Mouse (Mus musculus) thymus, adult 18-20 months (tissue): ENCODE data around the gene Lect2.
A peak's percentile ranks its signal among the peaks of the same experiment; 100 is the strongest.

Experiments
- DNase-seq, 2 experiments: peaks; one replicate each; pipeline ENCODE4 v3.0.0; 2022; ENCODE audit warnings: mixed read lengths in 2 of 2

Gene Lect2

DNA sequence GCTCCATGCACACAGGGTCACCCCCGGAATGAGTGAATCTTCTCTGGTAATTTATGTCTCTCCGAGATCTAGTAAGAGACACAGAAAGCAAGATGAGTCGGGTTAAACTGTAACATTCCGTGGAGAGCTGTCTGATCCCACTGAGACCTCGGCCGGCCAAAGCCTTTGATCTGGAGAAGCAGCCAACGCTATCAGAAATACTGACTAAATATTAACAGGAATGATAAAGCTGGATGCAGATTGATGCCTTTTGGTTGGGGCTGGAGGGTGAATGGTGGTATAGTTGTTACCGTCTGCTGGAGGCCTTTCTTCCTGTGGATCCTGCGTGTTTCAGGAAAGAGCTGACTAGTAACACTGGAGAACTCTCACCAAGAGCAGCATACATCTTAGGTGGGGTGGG lies at the start of gene Lect2:
Gene Lect2, minus strand, starts transcription at position 102 of the 400 bp plus-strand sequence.
- DNase-seq = no peak

DNA sequence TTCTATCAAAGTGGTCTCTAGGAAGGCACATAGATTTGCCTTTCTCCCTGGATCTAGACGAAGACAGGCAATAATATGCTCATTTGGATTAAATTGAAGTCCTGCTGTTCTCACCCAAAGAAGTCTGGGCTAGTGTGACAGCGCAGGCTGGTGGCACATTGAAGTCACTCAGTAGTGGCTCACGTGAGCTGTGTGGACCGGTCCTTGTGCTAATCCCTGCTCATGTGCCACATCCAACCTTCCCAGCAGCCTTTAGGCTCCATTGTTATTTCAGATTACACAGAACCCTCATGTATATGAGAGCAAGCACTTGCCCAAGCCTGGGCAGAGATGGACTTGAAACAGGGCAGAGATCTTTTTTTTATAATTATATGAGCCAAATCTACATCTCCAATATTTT lies 49.0 kb upstream of the Lect2 start:
- DNase-seq = no peak

- no peak for DNase-seq
Observed at GRCm38 (mm10) chr13:56595246-56595645, 46.9 kb upstream of the Lect2 start.

DNA sequence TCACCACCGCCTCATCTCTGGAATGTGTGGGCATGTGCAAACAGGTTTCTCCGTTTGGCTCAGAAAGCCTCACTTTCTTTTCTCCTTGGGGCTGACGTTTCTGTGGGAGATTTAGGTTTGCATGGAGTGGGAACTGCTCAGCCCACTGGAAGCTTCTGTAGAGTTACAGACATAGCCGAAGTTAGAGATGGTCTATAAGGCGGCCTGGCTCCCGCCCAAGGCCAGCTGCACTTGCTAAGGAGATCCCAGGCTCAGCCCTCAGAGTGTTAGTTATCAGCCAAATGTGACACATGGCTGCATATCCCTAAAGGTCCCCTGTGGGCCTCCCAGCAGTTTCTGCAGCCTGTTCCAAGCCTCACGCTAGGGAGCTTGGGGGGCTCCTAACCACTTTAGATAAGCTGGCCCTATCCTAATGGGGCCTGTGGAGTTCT lies 45.7 kb upstream of the Lect2 start:
- DNase-seq = no peak

DNA sequence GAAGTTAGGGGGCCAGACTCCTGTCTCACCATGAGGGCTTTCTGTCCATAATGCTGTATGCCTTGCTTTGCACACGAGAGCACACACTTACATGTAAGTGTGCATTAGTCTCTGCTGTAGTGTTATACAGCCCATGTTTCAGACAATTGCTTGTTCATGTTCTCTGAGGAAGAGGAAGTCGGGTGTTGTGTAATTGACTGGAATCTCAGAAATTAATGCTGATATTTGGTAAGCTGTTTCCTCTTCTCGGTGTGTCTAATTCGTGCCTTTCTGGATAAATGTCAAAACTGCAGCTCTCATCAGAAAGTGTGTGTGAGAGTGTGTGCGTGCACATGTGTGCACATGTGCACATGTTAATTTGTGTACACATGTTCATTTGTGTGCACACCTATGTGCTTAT lies 44.9 kb upstream of the Lect2 start:
- DNase-seq = no peak

- no peak for DNase-seq
Observed at GRCm38 (mm10) chr13:56591939-56592338, 43.6 kb upstream of the Lect2 start.

GRCm38 (mm10) chr13:56591191-56591590 lies 42.9 kb upstream of the Lect2 start:
- no peak for DNase-seq

DNA sequence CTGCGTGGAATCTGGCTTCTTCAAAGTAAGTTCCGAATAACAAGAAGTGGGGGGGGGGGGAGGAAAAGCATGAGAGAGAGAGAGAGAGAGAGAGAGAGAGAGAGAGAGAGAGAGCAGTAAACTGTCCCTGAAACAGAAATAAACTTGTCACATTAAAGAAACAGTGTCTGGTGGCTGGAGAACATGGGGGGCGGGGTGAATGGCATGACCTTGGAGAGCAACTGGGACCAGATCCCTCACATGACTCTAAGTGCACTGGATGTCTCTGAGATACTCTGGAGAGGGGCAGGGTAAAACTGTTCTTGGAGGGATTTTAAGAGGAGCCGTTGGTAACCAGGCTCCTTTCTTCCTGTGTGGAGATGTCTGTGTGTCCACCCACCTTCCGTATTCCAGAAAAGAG lies 41.9 kb upstream of the Lect2 start:
- no peak for DNase-seq

DNA sequence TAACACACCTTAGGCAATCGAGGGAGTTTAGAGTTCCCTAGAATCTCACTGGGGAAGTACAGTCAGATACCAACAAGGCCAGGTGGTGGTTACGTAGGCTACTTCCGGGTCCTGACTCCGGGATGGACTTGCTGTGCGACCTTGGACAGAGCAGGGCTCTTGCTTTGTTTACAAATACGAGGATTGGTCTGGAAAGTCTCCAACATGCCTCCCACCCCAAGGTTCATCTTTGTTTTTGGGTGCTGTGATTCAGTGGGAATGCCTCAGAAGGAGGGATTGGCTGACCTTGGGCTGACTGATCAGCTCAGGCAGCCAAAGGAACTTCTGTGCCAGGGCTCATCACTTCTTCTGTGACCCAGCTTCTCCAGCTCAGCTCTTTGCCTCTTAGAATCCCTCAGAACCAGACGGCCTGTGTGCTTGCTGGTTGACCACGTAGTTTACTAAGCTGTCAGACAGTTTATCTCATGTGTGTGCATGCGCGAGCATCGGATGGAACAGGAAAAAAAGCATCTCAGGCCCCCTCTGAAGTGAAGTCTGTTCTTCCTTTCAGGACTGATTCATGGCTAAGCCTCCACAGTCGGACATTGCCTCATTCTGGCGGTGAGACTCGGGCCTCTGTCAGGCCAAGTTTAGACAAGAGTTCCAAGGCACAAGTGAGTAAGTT lies 40.3 kb upstream of the Lect2 start:
- no peak for DNase-seq

- DNase-seq = no peak
Observed at GRCm38 (mm10) chr13:56586046-56586445, 37.7 kb upstream of the Lect2 start.

DNA sequence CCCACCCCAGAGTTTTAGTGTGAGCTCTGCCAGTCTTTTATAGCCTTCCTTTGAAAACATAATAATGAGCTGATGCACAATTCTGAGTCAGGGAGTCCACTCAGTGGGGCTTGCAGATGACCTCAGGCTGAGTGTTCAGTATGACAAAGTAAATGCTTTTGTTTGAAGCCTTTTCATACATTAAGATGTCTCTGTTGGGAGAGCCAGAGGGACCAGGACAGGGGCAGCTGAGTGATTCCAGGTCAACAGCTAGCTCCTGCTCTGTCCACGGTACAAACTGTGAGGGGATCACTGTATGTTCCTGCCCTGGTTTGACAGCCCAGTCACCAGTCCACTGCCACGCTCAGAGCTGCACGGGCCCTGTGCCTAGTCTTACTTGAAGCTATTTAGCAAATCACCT lies 34.4 kb upstream of the Lect2 start:
- no peak for DNase-seq

DNA sequence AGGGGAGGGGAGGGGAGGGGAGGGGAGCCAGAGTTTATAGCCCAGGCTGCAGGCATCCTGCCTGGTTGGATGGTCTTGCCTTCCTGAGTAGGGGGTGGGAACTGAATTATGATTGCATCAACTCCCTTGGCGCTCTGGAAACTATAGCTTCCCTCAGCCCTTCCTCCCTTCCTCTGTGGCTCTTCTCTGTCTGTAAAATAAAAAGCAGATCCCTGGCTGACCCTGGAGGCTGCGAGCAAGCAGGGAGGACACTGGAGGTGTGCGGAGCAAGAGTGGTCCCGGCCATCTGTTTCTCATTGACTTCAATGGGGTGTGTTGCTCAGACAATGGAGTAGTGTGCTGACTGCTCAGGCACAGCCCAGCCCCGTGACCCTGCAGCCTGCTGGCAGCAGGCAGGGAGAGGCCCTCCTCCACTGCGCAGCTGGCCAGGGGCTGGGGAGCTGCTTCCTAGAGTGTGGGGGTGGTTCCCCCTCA lies 33.7 kb upstream of the Lect2 start:
- no peak for DNase-seq

DNA sequence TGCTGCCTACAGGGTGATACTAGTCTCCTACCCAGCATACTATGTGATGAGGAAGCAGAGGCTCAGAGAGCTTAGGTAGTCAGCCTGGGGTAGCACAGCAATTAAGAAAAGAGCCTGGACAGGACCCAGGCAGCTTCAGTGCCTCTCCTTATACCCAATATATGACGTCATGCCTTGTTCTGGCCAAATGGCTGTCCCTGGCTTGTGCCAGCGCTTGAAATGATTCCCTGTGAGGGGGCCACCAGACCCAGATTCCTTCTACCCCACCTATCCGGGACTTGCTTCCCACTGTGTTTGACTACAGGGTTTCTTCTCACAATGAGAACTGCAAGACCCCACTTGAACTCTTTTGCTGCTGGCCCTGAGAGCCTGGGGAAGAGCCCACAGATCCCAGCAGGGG lies 33.2 kb upstream of the Lect2 start:
- DNase-seq = no peak

- DNase-seq = no peak
Observed at GRCm38 (mm10) chr13:56580450-56580849, 32.1 kb upstream of the Lect2 start.

DNA sequence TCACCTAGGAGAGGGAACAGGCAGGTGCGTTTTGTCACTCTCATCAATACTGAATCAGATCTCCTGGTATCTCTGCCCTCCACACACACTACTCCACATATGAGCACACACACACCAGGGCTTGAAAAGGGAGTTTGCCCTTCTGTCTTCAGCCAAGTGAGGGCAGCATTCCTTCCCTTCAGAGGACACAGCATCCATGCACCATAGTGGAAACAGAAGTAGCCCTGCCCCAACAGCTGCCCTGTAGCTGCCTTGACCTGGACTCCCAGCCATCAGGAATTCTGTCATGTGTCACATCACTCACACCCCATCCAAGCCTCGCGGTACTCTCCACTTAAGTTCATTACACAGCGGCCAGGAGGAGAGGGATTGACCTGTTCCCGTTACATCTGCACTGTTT lies 29.8 kb upstream of the Lect2 start:
- DNase-seq = no peak

DNA sequence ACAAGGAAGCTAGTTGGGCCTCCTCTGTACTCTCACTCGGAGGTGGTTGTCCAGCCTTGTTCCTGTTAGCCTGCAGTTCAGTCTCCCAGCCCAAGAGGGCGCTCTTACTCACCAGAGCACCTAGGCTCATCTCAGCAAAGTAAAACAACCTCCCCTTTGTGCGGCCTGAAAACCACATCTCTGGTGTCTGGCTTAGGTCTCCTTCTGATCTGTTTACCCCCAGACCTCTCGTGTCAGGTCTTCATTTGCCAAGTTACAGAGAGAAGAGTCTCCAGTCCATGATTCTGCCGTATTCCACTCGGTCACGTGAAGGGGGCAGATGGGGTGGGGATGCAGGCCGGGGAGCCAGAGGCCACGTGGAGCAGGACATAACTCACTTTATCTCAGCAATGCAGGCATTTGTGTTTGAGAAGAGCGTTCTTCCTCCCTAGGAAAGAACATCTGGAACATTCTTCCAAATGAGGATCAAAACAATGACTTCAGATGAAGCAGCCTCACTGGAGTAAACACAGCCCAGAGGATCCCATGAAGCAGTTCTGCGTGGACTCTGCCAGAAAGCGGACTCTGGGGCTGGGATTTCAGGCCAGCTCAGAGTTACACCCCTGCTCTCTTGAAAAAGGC lies 27.5 kb upstream of the Lect2 start:
- DNase-seq = peak; percentile 28 to 29

DNA sequence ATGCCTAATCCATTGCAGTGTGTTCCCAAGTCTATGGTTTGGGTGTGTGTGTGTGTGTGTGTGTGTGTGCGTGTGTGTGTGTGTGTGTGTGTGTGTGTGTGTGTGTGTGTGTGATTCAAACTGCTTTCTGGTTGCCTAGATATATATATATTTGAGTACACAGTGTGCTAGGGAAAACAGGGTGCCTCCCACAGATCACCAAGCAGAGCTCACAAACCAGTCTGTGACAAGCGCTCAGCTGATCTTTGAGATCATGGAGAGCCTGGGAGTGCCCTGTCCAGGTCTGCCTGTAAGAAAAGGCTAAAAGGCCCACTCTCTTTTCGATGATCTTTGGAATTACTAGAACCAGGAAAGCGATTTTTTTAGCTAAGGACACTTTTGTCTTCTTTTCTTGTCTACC lies 26.8 kb upstream of the Lect2 start:
- DNase-seq = no peak

- DNase-seq = no peak
Observed at GRCm38 (mm10) chr13:56571645-56572044, 23.3 kb upstream of the Lect2 start.

GRCm38 (mm10) chr13:56566336-56566735 lies 18.0 kb upstream of the Lect2 start:
- no peak for DNase-seq

- no peak for DNase-seq
Observed at GRCm38 (mm10) chr13:56563075-56563474, 14.8 kb upstream of the Lect2 start.

GRCm38 (mm10) chr13:56561129-56561528 lies 12.8 kb upstream of the Lect2 start:
- DNase-seq = no peak

DNA sequence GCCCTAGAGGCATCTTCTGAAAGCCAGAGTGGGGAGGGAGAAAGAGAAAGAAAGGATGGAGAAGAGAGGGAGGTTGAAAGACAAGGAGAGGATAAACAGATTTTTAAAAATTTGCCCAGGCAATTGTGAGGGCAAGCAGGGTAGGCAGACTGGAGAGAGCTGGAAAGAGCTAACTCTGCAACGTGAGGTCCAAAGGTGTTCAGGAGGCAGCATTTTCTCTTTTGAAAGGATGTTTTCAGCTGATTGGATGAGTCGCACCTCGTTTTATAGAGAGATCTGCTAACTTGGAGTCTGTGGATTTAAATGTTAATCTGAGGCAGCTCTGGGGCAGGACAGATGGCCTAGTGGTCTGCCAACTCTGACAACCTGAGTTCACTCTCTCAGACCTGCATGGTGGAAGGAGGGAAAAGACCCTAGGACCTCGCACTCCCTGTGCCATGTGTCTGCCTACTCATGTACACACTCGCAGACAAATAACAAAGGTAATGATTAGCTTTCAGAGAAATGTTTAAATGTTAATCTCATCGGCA lies 11.6 kb upstream of the Lect2 start:
- no peak for DNase-seq

DNA sequence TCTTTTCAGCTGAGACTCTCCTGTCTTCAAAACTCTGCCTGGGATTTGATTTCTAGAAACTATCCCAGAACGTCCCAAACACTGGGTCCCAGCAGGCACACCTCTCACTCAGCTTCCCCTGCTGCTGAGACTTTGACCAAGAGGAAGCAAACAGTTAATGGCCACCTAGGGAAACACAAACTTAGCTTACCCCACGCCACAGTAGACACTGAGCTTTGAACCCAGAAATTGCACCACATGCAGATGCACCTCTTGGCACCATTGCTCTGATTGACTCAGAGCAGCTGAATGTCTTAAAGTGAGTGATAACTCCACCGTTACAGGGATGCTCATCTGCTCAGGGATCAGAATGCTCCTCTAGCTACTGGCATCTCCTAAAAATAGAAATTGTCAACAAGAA lies 10.5 kb upstream of the Lect2 start:
- no peak for DNase-seq

DNA sequence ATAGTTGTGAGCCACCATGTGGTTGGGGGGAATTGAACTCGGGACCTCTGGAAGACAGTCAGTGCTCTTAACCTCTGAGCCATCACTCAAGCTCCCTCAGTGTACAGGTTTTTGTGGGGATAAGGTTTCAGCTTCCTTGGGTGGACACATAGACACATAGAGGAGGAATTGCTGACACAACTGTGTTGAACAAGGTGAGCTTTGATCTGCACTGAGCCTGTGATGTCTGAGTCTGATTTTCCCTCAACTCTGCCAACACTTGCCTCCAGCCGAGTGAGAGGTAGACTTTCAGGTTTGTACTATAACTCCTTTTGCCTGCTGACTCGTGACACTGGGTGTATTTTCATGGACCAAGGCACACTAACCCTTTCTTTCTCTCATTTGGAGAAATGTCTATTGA lies 8.4 kb upstream of the Lect2 start:
- no peak for DNase-seq

- DNase-seq = no peak
Observed at GRCm38 (mm10) chr13:56555957-56556356, 7.7 kb upstream of the Lect2 start.
